Mouse (Mus musculus) B cell, adult 67 days (primary cell): Measurements from ENCODE around the gene Wars2. TPM values are rescaled to one million over a fixed set of nuclear protein-coding genes. Genes with fewer than 3 reads are reported as not detected.

Experiments used
- total RNA-seq, 2 experiments: library from RNA; stranded (reverse); gene quantifications; 4 replicates each; pipeline ENCODE4 v1.2.4; 2023

Gene Wars2
- 10 to 100 TPM in 1 of 2 experiments, 1 to 10 TPM in 1; 9.3 to 11.8 TPM for total RNA-seq

DNA sequence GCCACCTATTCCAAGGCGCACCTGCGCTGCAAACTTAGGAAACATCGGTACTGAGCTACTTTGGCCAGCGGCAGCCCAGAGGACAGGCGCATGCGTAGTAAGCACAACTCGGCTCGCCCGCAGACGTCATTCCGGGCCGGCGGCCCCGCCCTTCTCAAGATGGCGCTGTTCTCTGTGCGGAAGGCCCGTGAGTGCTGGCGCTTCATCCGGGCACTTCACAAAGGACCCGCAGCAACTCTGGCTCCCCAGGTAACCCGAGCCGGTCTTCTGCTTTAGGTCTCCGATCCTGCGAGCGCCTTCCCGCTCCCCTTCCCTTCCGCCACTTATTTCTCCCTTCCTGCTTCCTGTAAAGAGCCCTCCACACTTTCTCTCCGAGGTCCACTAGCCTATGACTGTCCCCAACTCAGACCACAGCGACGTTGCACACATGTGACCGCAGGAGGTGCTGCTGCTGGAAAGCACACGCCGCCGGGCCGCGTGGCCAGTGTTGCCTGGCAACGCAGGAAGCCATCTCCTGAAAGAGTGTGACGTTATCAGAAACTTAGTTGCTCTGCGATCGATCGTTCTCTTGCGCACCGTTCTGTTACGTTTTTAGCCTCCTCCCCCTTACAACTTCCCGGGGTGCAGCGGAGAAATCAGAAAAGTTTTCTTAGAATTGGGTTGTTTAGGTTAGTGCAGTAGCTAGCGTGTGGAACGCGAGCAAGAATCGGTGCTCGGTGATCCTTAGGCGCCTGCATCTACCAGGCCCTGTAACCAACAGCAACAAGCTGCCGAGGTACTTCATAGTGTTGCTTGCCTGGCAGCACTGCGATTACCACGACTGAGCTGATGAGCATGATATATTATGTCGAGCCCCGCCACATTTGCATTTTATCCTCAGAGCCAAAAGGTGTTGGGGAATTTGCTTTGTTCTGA lies at the start of gene Wars2:
Gene Wars2 (plus strand): TSS at position 129 of the 915 bp plus-strand sequence.

DNA sequence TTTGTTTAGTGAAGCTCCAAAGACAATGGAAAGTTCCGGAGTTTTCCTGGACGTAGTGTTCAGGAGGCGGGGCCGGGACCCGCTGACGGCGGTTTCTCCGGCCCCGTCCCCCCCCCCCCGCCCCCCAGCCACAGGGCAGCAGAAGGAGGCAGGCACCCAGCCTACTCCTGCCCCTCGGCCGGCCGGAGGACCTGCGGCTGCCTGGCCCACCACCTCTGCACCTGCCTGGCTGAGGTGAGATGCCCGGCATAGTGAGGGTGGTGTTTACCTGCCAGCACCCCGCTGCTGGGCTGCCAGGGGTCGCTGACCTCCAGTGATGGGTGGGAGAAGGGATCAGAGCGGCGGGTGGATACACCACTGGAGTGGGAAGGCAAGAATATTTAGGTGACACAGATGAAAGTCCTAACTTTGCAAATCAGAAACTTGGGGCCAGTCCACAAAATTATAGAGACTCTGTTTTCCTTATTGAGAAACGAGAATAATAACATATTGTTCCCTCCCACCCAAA lies 99.4 kb downstream of the Wars2 start, which contains the start of gene Tbx15:
Gene Tbx15 (plus strand): TSS at position 169 of the 508 bp plus-strand sequence.

Other genes starting within 250 kb of the Wars2 start
- gene Hao2, start 247.8 kb upstream of the Wars2 start, total RNA-seq, result not detected
- gene Tbx15, start 99.3 kb downstream of the Wars2 start, total RNA-seq, result not detected